Mouse (Mus musculus) myocyte (in vitro differentiated cells): ENCODE results near the gene 9130213A22Rik. TPM values are rescaled to one million over a fixed set of nuclear protein-coding genes. Genes with fewer than 3 reads are reported as not detected.

ENCODE experiments used
- H3K27me3 ChIP-seq: one replicate; pipeline ENCODE4 v1.6.1; 2011; ENCODE audit not compliant: control insufficient read depth, insufficient read depth, insufficient read length
- H3K36me3 ChIP-seq: one replicate; pipeline ENCODE4 v1.6.1; 2011; ENCODE audit not compliant: control insufficient read depth, insufficient read depth
- H3K4me2 ChIP-seq: one replicate; pipeline ENCODE4 v1.6.1; 2011; ENCODE audit warnings: low read depth, control low read depth
- H3K4me3 ChIP-seq: one replicate; pipeline ENCODE4 v1.5.1; 2011; ENCODE audit warnings: mild to moderate bottlenecking, control low read depth, moderate library complexity
- H3K79me2 ChIP-seq: one replicate; pipeline ENCODE4 v1.6.1; 2011; ENCODE audit not compliant: control insufficient read depth, insufficient read depth
- H3ac ChIP-seq: one replicate; pipeline ENCODE4 v1.6.1; 2011; ENCODE audit not compliant: control insufficient read depth, insufficient read length
- CEBPB ChIP-seq: IDR thresholded peaks from 2 replicates; pipeline ENCODE4 v1.6.1; 2011; ENCODE audit warnings: mild to moderate bottlenecking, moderate library complexity; ENCODE audit not compliant: poor library complexity, insufficient read depth, severe bottlenecking
- E2F4 ChIP-seq: IDR thresholded peaks from one replicate; pipeline ENCODE4 v1.6.1; 2011; ENCODE audit warnings: mild to moderate bottlenecking, control low read depth, moderate library complexity; ENCODE audit not compliant: insufficient read depth
- MAX ChIP-seq: IDR thresholded peaks from one replicate; pipeline ENCODE4 v1.6.1; 2011; ENCODE audit warnings: low read depth, mild to moderate bottlenecking, control low read depth
- MYOD1 ChIP-seq, 3 experiments: IDR thresholded peaks; one replicate each; pipeline ENCODE4 v1.6.1; 2011; ENCODE audit warnings: control low read depth in 2 of 3, low read depth in 2 of 3, mild to moderate bottlenecking in 2 of 3, moderate library complexity in 1 of 3; ENCODE audit not compliant: insufficient read length in 2 of 3, control insufficient read depth in 1 of 3
- MYOG ChIP-seq, 3 experiments: IDR thresholded peaks; one replicate each; pipeline ENCODE4 v1.6.1; 2011; ENCODE audit warnings: control low read depth in 2 of 3, low read depth in 2 of 3, mild to moderate bottlenecking in 2 of 3; ENCODE audit not compliant: insufficient read length in 2 of 3, control insufficient read depth in 1 of 3, insufficient read depth in 1 of 3
- POLR2A ChIP-seq: IDR thresholded peaks from one replicate; pipeline ENCODE4 v1.6.1; 2011; ENCODE audit warnings: low read depth, mild to moderate bottlenecking, control low read depth, moderate library complexity; ENCODE audit not compliant: insufficient read length
- POLR2AphosphoS2 ChIP-seq: IDR thresholded peaks from one replicate; pipeline ENCODE4 v1.6.1; 2011; ENCODE audit warnings: low read depth, control low read depth; ENCODE audit not compliant: insufficient read length
- REST ChIP-seq: IDR thresholded peaks from one replicate; pipeline ENCODE4 v1.6.1; 2011; ENCODE audit warnings: mild to moderate bottlenecking, control low read depth, moderate library complexity; ENCODE audit not compliant: insufficient read depth, insufficient read length
- SRF ChIP-seq: IDR thresholded peaks from one replicate; pipeline ENCODE4 v1.6.1; 2011; ENCODE audit warnings: low read depth; ENCODE audit not compliant: control insufficient read depth, insufficient read length
- TCF12 ChIP-seq: IDR thresholded peaks from one replicate; pipeline ENCODE4 v1.6.1; 2011; ENCODE audit warnings: mild to moderate bottlenecking, control low read depth; ENCODE audit not compliant: poor library complexity, insufficient read depth, severe bottlenecking
- TCF3 ChIP-seq: IDR thresholded peaks from one replicate; pipeline ENCODE4 v1.6.1; 2011; ENCODE audit warnings: low read depth, control low read depth; ENCODE audit not compliant: insufficient read length
- USF1 ChIP-seq: IDR thresholded peaks from one replicate; pipeline ENCODE4 v1.6.1; 2011; ENCODE audit warnings: low read depth, mild to moderate bottlenecking, control low read depth, moderate library complexity
- polyA plus RNA-seq: library from polyadenylated mRNA; unstranded; fragments of >200 nt; fragmentation: generic; extraction: Trizol; gene quantifications from one replicate; pipeline ENCODE4 v1.2.1, GENCODE M21; 2012; ENCODE audit warnings: missing spikeins

9130213A22Rik gene
- polyA plus RNA-seq, 1 experiment, result 0.78 TPM

DNA sequence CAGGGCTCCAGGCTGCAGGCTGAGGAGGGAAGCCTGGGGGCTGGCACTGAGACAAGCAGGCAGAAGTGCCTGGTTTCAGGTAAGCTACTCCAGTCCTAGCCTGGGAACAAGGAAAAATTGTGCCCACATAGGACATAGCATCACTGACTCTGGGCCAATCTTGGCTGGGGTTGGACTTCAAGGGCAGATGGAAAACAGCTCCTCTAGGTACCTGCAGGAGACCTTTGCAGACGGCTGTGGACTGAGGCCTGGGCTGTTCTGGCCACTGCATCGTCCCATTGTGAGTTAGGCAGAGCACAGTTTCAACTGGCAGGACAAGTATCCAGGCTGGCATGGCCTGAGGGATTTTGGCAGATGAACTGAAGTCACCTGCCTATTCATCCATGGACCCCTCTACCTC is 16.6 kb downstream of the 9130213A22Rik start:
- H3K27me3 ChIP-seq, result no peaks in the 10 kb centered on the region
- H3ac ChIP-seq, result no peak overlapping the region
- H3K36me3 ChIP-seq, result peaks cover 40% of the 10 kb centered on the region
- H3K4me2 ChIP-seq, result no peak overlapping the region
- H3K4me3 ChIP-seq, result no peak overlapping the region
- peaks cover 1% of the 10 kb centered on the region for H3K79me2 ChIP-seq
- TF ChIP-seq TCF3, result no peak
- no peak for TF ChIP-seq MYOD1 (IDR thresholded peaks at IDR 0.05; ENCODE audit: control insufficient read depth in 1 of 3, insufficient read length in 2 of 3, low read depth in 2 of 3)
- TF ChIP-seq SRF, result no peak
- no peak for TF ChIP-seq TCF12
- TF ChIP-seq E2F4, result no peak
- no peak for TF ChIP-seq MYOG (IDR thresholded peaks at IDR 0.05; ENCODE audit: control insufficient read depth in 1 of 3, insufficient read depth in 1 of 3, insufficient read length in 2 of 3, low read depth in 2 of 3)
- no peak for TF ChIP-seq REST
- TF ChIP-seq POLR2AphosphoS2, result no peak
- no peak for TF ChIP-seq POLR2A
- TF ChIP-seq CEBPB, result no peak
- no peak for TF ChIP-seq USF1
- no peak for TF ChIP-seq MAX

- Histone ChIP-seq H3K36me3 (peaks cover 40% of the 10 kb centered on the region), H3ac (no peak overlapping the region), H3K27me3 (no peaks in the 10 kb centered on the region), H3K4me2 (no peak overlapping the region), H3K4me3 (no peak overlapping the region), H3K79me2 (peaks cover 7% of the 10 kb centered on the region)
- TF ChIP-seq MAX, result no peak
- no peak for TF ChIP-seq POLR2A
- TF ChIP-seq TCF3, result no peak
- TF ChIP-seq MYOD1 (IDR thresholded peaks at IDR 0.05; ENCODE audit: control insufficient read depth in 1 of 3, insufficient read length in 2 of 3, low read depth in 2 of 3), result no peak
Measured at GRCm38 (mm10) chr11:69105227-69105626, 17.2 kb downstream of the 9130213A22Rik start.

- no peak overlapping the region for H3K4me3 ChIP-seq
- peaks cover 10% of the 10 kb centered on the region for H3K79me2 ChIP-seq
- H3K27me3 ChIP-seq, result no peaks in the 10 kb centered on the region
- H3ac ChIP-seq, result no peak overlapping the region
- TF ChIP-seq E2F4 (no peak), SRF (no peak), MYOD1 (IDR thresholded peaks at IDR 0.05; ENCODE audit: control insufficient read depth in 1 of 3, insufficient read length in 2 of 3, low read depth in 2 of 3) (no peak), TCF3 (no peak), CEBPB (no peak), USF1 (no peak), POLR2AphosphoS2 (no peak), POLR2A (no peak), REST (no peak), MAX (no peak), TCF12 (no peak), MYOG (IDR thresholded peaks at IDR 0.05; ENCODE audit: control insufficient read depth in 1 of 3, insufficient read depth in 1 of 3, insufficient read length in 2 of 3, low read depth in 2 of 3) (no peak)
- peaks cover 40% of the 10 kb centered on the region for H3K36me3 ChIP-seq
- no peak overlapping the region for H3K4me2 ChIP-seq
Measured at GRCm38 (mm10) chr11:69104487-69104886, 17.9 kb downstream of the 9130213A22Rik start.

DNA sequence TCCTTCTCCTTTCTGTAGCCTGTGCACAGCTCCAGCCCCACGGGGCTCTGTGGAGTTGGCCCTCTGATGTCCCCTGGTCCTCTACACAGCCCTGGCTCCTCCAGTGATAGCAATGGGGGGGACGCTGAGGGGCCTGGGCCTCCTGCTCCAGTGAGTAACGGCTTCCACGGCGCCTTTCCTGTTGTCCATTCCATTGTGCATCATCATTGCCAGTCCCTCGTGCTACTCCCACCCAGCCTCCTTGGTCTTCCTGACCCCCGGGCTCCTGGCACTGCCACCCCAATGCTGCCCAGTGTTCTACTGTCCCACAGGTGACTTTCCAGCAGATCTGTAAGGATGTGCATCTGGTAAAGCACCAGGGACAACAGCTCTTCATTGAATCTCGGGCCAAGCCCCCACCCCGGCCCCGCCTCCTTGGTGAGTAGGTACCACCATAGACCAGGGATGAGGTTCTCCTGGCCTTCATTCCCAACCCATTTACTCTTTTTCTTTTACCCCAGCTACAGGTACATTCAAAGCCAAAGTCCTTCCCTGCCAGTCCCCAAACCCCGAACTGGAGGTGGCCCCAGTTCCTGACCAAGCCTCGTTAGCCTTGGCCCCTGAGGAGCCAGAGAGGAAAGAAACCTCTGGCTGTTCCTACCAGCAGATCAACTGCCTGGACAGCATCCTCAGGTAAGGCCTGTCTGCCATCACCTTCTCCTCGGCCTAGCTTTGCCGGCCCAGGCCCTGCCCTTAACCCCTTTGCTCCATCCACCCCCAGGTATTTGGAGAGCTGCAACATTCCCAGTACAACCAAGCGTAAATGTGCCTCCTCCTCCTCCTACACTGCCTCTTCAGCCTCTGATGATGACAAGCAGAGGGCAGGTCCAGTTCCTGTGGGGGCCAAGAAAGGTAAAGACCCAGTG is 18.6 kb downstream of the 9130213A22Rik start:
- Histone ChIP-seq H3K4me3 (no peak overlapping the region), H3K4me2 (no peak overlapping the region), H3K27me3 (no peaks in the 10 kb centered on the region), H3ac (no peak overlapping the region), H3K79me2 (peaks cover 10% of the 10 kb centered on the region), H3K36me3 (peaks cover 40% of the 10 kb centered on the region)
- no peak for TF ChIP-seq MAX
- no peak for TF ChIP-seq CEBPB
- no peak for TF ChIP-seq SRF
- no peak for TF ChIP-seq TCF12
- no peak for TF ChIP-seq MYOG (IDR thresholded peaks at IDR 0.05; ENCODE audit: control insufficient read depth in 1 of 3, insufficient read depth in 1 of 3, insufficient read length in 2 of 3, low read depth in 2 of 3)
- TF ChIP-seq POLR2A, result no peak
- no peak for TF ChIP-seq E2F4
- TF ChIP-seq MYOD1 (IDR thresholded peaks at IDR 0.05; ENCODE audit: control insufficient read depth in 1 of 3, insufficient read length in 2 of 3, low read depth in 2 of 3), result no peak
- TF ChIP-seq REST, result no peak
- no peak for TF ChIP-seq POLR2AphosphoS2
- no peak for TF ChIP-seq USF1
- TF ChIP-seq TCF3, result no peak

DNA sequence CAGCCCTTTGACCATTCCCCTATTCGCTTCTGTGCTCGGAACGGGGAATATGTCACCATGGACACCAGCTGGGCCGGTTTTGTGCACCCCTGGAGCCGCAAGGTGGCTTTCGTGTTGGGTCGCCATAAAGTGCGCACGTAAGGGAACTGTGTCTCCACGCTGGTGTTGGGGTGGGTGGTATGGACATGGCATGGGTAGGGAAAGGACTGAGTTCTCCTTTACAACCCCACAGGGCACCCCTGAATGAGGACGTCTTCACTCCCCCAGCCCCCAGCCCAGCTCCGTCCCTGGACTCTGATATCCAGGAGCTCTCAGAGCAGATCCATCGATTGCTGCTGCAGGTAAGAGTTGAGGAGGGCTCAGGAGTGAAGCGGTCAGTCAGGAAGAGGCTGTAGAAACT is 19.3 kb downstream of the 9130213A22Rik start:
- no peak overlapping the region for H3K4me3 ChIP-seq
- H3K4me2 ChIP-seq, result no peak overlapping the region
- peaks cover 36% of the 10 kb centered on the region for H3K36me3 ChIP-seq
- TF ChIP-seq TCF3 (no peak), E2F4 (no peak), POLR2AphosphoS2 (no peak), TCF12 (no peak), SRF (no peak), POLR2A (no peak)
- H3K27me3 ChIP-seq, result no peaks in the 10 kb centered on the region
- no peak overlapping the region for H3ac ChIP-seq
- peaks cover 10% of the 10 kb centered on the region for H3K79me2 ChIP-seq
